Mouse (Mus musculus) right cerebral cortex, postnatal 10 days (tissue): ENCODE results near the gene AI837181.

ENCODE experiments used
- DNase-seq, 2 experiments: peaks; one replicate each; pipeline ENCODE4 v3.0.0; 2021; ENCODE audit warnings: low spot score in 2 of 2

AI837181 gene

DNA sequence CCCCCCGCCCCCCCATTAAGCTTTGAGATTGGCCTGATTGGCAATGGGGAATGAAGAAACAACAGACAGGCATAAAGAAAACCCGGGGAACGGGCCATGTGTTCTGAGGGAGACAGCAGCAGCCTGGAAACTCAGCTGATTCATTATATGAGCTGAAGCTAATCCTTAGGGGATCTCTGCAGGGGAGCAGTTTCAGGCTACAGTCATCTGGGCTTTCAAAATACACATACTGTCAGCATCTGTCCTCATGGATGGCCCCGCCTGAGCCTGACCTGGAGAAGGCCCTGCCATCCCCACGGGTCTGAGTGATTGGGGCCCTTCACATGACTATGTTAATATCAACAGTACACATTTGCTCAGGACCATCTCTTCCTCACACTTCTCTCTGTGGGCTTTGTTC is 46.9 kb downstream of the AI837181 start:
- no peak for DNase-seq

DNA sequence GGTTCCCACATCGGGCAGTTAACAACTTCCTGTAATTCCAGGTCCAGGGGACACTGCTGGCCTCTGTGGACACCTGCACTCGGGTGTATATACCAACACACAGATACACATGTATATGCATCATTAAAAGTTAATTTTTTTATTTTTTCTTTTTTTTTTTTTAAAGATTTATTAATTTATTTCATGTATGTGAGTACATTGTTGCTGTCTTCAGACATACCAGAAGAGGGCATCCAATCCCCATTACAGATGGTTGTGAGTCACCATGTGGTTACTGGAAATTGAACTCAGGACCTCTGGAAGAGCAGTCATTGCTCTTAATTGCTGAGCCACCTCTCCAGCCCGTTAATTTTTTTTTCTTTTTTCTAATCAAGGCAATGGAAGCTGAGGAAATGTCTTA is 47.9 kb downstream of the AI837181 start:
- no peak for DNase-seq

DNA sequence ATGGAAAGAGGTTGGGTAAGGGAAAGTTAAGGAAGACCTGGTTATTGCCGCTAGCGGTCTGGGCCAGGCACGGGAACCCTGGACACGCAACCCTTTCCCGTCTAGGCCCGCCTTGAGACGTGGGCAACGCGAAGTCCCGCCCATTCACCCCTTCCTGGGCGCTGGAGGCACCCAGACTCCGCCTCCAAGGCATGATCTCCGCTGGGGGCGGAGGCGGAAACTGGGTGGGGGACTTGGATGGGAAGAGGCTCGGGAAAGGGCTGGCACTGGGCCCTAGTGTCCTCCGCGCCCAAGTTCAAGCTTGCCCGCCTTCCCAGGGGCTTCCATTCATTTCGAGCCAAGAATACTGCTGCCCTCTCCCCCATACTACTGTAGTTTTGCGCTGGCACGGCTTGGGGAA is 48.8 kb downstream of the AI837181 start, which contains the start of gene Efemp2:
TSS of gene Efemp2 (plus strand) at position 235 of the 400 bp plus-strand sequence.
- DNase-seq = peak; percentile 82 to 86

DNA sequence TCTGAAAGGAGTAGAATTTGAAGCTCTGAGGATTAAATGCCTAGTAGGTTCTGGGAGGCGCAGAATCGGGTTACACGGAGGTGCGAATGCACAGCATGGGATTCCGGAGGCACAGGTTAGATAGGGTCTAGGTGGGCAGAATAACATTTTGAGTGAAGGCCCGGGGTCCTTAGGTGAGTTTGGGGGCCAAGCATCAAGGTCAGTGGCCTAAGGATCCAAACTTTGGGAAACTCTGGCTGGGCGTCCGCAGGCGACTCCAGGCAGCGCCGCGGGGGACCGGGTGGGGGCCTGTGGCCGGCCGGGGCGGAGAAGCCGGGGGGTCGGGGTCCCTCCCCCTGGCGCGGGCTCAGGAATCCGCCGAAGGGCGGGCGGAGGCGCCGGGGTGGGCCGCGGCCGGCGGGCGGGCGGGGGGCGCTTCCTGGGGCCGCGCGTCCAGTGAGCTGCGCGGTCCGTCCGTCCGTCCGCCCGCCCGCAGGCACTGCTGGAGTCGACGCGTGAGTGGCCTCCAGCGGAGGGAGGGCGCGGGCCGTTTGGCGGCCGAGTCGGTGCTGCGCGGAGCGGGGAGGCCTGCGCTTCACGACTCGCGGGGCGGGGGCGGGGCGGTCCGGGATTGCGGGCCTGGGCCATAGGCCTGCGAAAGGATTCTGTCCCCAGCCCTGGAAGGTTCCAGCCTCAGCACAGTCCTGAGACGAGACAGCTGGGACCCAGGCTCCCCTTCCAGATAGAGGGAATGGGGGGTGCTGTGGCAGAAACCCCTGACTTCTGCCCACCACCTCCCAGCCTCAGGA is 49.5 kb downstream of the AI837181 start:
- peak in 1 of 2 experiments; percentile 49 for DNase-seq

DNA sequence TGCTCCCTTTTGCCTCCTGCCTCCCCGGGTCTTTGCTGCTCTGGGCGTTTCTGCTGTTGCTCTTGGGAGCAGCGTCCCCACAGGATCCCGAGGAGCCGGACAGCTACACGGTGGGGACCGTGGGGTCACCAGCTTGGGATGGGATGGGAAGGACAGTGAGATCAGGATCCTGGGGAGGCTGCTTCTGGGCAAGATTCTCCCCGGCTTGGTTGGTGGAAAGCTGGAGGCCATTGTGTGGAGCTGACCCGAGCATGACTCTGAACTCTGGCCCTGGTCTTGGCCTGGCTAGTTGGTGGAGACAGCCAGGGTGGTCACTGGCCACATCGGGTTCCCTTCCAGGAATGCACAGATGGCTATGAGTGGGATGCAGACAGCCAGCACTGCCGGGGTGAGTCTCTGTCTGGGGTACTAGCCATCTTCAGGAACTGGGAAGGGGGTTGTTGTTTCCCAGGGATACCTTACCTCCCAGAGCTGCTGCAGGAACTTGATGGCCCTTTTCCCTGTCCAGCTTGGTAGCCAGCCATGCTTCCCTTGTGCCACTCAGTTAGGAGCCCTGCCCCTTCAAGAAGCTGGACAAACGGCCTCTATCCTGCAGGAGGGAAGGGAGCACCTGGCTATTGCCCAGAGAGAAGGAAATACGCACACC is 50.2 kb downstream of the AI837181 start:
- DNase-seq = peak in 1 of 2 experiments; percentile 53
